Mouse (Mus musculus): ENCODE measurements around the gene Dscam.

Gene Dscam

GRCm38 (mm10) chr16:97105266-97105665 is 65.3 kb downstream of the Dscam start:
- in situ Hi-C loops (cut with MboI): no loop called here

DNA sequence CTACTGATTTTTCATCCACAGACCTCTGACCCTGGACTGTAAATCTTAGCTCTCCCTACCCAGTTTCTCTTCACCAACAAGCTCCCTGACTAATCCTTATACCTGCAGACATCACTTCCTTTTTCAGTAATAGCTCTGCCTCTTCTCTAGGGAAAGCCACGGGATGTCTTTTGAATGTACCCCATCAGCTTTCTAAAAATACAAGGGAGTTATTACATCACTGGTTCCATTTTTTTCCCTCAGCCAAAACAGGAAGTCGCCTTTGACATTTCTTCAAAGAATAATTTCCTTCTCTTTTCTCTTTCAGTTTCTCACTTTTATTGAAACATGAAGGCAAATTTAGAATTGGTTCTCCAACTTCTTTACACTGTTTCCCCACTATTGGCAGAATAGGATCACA is 67.5 kb downstream of the Dscam start:
- in situ Hi-C loops (cut with MboI): no loop called here

DNA sequence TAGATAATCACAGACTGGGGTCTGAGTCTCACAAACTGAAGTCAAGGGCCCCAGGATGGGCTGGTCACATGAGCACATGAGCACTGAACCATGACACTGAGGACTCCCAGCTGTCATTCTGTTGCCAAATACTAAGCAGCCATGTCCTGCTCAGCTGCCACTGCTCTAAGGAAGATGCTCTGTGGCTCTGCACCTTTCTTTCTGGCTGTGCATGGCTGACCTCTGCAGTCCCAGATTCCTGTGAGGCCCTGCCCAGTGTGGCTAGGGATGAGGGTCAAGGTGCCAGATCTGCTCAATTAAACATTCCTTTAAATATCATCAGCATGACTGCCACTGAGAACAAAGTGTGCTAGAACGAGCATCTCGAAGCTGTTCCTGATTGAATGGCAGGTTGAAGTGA is 70.5 kb downstream of the Dscam start:
- in situ Hi-C loops (cut with MboI): no loop called here

- in situ Hi-C loops (cut with MboI): no loop called here
These were observed 72.0 kb downstream of the Dscam start for GRCm38 (mm10) chr16:97098508-97098907.

- in situ Hi-C loops (cut with MboI): no loop called here
These were observed 73.8 kb downstream of the Dscam start for GRCm38 (mm10) chr16:97096709-97097108.

GRCm38 (mm10) chr16:97095496-97095895 is 75.1 kb downstream of the Dscam start:
- in situ Hi-C loops (cut with MboI): no loop called here

DNA sequence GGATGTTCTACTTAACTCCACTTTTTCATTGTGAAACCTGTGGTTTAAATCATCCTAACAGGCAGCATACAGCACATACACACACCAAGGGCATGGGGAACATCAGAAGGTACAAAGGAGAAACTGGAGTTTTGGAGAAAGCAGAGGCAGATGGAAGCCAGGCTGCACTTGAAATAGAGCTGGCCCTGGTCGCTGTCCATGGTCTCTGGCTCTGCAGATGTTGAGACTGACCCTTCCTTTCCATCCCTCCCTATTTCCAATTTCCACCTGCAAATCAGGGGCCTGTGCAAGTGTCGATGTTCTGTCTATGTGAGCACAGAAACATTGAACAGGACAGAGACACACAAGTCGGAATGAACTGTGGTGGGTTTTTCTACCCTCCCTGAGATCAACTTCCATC is 81.2 kb downstream of the Dscam start:
- in situ Hi-C loops (cut with MboI): no loop called here

DNA sequence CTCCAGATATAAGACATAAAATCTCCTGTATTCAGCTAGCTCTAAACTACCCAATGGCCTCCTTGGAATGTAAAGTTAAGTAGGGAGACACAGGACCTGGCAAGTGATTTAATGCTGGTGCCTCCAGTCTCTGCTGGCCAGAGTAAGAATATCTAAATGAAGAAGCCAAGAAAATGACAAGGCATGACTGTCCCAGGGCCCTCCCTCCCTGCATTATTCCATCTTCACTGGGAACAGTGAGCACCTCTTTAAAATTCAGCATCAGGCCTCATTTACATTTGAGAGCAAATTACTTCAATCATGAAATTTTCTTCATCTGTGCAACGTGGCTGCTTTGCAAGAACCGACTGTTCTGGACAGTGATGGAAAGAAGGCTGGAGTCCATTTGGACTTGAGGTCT is 86.9 kb downstream of the Dscam start:
- in situ Hi-C loops (cut with MboI): no loop called here

DNA sequence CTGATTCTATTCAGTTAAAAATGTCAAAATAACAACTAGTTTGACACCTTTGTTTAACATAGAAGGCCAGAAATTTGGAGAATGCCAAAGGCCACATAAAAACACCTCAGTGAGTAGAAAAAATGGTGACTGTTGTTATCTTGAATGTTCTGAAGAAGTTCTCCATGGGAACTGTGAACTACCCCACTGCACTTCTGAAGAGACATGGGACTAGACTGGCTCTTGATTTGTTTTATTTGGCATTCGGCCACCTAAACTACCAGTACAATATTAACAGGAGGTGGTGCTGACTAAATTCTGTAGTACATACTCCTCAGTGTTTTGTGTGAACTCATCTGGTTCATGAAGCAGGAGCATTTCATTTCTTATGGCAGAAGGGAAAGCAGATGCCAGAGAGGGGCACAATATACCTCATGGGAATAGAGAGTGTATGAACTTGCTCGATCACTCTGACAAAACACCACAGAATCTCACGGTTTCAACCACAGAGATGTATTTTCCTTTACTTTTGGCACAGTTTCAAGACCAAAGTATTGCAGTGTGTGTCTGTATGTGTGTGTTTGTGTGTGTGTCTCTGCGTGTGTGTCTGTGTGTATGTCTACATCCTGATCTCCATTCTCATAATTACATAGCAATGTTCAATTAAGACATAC is 94.5 kb downstream of the Dscam start:
- in situ Hi-C loops (cut with MboI): no loop called here

DNA sequence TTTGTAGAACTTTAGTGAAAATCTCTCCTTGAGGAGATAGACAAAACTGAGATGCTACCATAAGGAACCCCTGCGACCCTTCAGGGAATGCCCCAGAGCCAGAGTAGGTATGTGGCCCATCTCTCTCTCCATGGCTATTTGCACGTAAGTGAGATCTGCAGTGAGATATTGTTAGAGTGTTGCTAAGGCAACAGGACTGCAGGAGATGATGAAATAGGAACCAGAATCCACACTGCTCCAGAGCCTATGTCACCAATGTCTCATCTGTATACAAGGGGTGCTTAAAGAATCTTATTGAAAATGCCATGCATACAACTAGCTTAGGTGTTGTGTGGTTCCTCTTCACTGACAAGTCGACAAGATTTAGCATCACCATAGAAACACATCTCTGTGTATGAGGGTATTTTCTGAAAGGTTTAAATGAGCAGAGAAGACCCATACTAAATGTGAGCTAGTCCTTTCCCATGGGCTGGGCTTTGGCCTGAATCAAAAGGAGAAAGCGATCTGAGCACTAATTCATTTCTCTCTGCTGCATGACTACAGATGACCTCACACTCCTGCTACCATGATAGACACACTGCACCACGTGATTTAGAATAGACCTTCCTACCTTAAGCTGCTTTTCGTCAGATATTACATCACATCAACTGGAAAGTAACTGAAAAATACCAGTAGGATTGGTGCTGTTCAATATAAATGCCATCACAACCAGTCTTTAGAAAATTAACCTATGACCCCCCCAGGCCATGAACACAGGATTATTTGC is 95.2 kb downstream of the Dscam start:
- in situ Hi-C loops (cut with MboI): no loop called here

- in situ Hi-C loops (cut with MboI): no loop called here
These were observed 96.7 kb downstream of the Dscam start for GRCm38 (mm10) chr16:97073847-97074246.

- in situ Hi-C loops (cut with MboI): no loop called here
These were observed 97.9 kb downstream of the Dscam start for GRCm38 (mm10) chr16:97072624-97073023.

DNA sequence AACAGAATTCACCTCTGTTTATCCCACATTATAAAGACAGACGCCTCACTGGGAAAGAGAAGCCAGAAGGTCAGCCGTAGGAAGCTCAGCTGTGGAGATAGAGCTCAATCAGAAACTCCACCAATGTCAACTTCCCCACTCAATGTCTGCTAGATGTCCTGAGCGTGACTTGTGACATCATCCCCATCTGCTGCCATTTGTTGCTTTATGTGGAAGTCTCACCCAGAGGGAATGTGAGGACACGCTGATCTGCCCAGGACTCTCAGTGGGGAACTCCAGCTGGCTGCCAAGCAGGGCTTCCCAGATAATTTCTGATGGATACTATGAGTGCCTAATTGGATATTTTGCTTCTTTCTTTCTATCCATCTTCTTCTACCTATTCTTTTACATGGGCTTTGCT is 103.7 kb downstream of the Dscam start:
- in situ Hi-C loops (cut with MboI): no loop called here

- in situ Hi-C loops (cut with MboI): no loop called here
These were observed 108.3 kb downstream of the Dscam start for GRCm38 (mm10) chr16:97062207-97062606.

- in situ Hi-C loops (cut with MboI): no loop called here
These were observed 109.2 kb downstream of the Dscam start for GRCm38 (mm10) chr16:97061390-97061789.

- in situ Hi-C loops (cut with MboI): no loop called here
These were observed 109.8 kb downstream of the Dscam start for GRCm38 (mm10) chr16:97060736-97061135.

- in situ Hi-C loops (cut with MboI): no loop called here
These were observed 110.3 kb downstream of the Dscam start for GRCm38 (mm10) chr16:97060276-97060675.

DNA sequence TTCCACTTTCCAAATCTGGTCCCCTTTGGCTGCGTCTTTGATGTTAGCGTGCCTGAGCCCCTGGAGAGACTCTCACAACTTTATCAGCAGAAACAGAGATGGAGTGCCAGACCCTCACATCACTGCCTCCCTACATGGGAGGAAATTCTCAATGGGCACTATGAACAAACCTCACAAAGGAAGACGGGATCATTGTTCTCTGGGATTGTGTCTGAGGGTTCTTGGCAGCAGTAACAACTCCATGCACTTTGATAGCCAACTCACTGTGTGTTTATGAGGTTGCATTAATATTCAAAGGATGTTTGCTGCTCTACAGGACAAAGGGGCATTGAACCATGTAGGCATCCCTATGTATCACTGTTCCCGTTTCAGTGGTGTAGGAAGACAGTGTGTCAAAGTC is 135.3 kb downstream of the Dscam start:
- in situ Hi-C loops (cut with MboI): no loop called here

DNA sequence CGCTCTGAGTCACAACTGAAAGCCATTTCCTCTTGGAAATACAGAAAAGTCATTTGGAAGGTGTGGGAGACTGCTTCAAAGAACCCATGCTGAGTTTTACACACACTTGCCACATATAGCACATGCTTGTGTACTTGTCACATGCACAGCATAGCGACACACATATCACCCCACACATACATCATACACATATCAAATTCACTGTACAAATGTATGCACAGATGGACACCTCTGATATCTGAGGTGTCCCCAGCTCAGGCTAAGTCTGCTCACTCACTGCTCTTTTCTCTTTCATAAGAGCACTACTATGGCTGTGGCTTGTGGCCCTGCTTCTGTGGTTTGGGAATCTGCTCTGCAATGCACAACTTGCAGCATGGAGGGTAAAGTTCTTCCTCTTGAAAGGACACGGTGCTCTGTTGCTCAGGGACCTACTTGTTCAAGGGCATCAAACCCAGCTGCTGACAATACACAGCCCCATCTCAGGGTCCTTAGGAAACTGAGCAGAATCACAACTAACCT is 137.0 kb downstream of the Dscam start:
- in situ Hi-C loops (cut with MboI): no loop called here

DNA sequence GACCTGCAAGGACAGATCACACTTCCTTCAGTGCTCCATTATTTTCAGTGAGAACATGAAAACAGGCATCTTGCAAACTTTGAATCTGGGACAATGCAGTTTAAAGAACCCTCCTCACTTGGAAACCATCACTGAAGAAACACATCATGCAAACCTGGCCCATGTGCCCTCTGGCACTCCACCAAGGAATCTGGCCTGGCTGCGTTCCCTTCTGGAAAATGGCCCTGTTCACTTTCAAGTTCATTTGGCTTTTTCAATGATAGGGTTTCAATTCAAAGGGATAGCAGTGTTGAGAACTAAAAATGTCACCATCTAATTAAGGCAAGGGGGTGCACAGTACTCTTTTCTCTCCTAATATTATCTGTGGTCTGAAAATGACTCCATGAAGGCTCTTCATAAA is 142.9 kb downstream of the Dscam start:
- in situ Hi-C loops (cut with MboI): no loop called here

DNA sequence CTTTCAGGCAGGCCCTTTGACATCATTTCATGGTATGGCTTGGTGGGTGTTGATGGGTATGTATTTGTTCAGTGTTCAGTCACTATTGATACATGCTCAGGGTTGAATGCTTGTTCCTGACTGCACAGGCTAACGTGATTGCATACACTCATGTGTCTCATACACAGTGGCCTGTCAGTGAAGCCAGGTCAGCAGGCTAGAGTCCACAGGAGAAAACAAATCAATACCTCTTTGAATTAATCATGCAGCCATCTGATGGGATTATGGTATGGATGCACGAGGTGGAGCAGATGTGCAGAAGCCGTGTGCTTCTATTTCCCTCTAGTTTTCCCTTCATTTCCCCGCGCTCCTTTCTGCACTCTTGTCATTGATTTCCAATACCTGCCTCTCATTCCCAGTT is 143.7 kb downstream of the Dscam start:
- in situ Hi-C loops (cut with MboI): no loop called here

DNA sequence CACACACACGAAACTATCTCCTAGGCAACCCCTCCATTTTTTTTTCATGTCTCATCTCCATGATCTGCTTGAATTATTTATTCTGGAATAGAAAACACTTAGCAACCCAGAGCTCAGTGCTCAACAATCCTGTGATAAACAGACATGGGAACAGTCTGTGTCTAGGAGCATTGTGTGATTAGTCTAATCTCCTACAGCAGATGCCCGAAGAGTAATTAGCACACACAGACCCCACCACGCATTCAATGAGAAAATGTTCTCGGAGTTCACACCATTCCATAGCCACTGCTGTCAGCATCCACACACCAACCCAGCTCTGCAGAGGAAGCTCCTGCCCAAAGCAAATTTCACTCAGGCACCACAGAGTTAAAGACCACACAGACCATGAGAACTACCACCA is 146.1 kb downstream of the Dscam start:
- in situ Hi-C loops (cut with MboI): no loop called here

DNA sequence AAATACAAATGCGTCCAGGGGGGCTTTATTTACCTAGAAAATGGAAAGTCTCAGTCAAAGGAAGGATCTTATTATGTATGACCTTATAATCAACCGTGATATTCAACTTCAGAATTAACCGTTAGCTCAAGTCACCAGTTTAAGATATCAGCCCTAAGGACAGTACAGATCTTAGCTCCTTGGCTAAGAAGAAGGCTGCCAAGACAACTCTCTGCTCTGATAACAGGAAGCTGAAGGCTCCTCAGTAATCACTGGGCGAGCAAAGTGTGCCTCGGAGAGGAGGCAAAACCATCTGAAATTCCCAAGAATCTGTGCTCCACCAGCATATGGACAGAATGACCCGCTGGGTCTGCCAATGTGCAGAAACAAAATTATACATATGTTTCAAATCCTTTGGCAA is 149.1 kb downstream of the Dscam start:
- in situ Hi-C loops (cut with MboI): no loop called here

DNA sequence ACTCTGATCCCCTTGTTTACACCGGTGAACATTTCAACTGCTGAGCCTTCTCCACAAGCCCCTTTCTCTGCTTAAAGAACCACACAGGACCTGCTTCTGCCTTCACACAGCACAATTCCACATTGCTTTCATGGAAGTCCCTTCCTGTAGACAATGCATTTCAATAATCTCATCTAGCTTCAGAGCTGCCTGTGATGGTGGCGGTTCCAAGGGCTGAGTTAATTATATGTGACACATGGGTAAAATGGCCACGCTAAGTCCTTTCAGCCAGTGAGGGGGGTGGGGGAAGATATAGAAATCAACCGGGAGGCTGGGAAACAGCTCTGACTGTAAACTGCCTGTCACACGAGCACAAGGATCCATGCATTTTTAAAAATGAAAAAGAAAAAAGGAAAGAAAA is 152.2 kb downstream of the Dscam start:
- in situ Hi-C loops (cut with MboI): no loop called here
